Mouse (Mus musculus): Measurements from ENCODE around the gene Fars2.

Gene Fars2

DNA sequence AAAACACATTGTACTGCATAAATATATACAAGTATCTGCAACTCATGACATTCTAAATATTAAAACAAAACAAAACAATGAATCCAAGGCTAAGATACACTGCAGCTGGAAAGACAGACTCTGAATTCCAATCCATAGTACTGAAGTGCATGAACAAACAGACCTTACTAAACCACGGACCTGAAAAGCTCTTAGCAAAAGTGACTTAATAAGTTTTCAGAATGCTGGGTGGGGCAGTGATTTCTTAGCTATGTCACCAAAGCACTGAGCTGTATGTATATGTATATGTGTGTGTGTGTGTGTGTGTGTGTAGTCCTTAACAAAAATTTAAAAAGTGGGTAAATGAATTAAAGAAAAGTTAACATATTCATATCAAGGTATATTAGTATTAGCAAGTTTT lies 511.9 kb downstream of the Fars2 start:
- DNase-seq (ENCODE audit: inconsistent age in 2 of 2, low spot score in 1 of 2), result no peak

DNA sequence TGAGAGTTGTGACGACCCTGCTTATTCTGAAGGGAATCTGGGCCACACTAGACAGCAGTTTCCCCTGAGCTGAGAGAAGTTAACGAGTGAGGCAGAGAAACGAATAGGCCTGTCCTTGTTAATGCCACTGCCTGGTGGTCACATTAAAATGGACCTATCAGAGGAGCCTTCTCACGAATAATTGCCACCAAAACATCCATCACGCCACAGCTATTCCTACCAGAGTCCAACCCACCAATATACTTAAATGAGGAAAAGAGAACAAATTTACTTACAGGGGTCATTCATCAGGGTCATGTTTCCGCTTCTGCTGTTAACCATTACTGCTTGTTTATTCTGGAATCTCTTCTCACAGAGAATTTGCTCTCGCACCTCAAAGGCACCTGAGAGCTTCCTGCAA lies 531.0 kb downstream of the Fars2 start:
- DNase-seq (ENCODE audit: inconsistent age in 2 of 2, low spot score in 1 of 2), result no peak

DNA sequence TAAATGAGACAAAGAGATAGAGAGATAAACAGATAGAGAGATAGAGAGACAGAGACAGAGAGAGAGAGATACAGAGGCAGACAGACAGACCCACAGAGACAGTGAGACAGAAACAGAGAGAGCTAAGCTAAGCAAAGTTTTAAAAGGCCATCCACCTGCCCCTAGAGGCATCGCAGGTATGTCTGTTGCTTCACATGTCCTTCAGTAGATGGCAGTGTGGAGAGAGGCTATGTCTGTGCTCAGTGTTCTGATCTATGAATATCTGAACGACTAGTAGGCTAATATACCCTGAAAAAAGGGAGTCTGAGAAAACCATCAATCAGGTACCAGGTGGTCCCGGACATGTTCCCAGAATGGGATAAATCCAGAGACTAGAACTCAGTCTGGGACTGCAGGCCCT lies 537.0 kb downstream of the Fars2 start:
- DNase-seq (ENCODE audit: inconsistent age in 2 of 2, low spot score in 1 of 2), result peak in 1 of 2 experiments; percentile 41

DNA sequence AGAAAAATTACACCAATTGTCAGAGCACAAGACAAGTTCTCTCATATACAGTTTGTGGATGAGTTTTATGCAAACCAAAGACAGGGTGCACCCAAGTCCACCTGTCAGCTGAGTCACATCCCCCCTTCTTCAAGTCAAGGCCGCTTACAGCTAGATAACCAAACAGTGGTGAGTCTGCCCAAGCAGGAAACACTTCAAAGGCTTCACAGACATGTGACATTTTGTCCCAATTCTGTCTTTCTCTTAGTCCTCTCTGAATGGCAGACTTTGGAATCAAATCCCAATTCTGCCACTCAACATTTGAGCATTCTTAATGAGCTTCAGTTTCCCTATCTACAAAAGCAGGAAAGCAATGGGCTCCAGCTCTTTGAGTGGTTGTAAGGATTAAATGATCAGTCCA lies 562.1 kb downstream of the Fars2 start:
- peak; percentile 37 to 53 for DNase-seq (ENCODE audit: inconsistent age in 2 of 2, low spot score in 1 of 2)

DNA sequence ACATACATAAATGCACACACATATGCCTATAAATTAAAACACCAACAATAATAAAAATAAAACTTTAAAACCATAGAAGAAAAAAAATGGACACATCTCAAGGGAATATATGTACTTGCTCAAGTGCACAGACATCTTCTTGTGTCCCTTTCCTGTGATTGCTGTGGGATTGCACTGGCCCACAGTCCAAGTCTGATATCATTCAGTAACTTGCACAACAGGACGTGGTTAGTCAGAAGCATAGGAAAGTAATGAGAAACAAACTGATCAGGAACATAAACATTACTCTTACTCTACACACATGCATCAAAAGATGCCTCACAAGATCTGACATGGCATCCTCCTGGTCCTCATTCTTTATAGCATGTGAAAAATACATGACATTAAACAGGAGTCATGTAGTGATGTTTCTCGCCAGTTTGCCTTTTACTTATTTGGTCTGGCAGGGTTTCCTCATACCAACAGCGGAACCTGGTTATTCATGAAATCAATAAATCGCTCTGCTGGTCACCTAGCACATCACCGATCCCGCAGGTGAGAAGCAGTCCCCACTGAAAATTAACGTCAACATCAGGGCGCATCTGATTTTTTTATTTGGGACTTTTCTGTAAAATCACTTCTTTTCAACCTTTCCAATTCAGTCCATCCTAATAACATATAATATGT lies 563.6 kb downstream of the Fars2 start:
- DNase-seq (ENCODE audit: inconsistent age in 2 of 2, low spot score in 1 of 2), result no peak

DNA sequence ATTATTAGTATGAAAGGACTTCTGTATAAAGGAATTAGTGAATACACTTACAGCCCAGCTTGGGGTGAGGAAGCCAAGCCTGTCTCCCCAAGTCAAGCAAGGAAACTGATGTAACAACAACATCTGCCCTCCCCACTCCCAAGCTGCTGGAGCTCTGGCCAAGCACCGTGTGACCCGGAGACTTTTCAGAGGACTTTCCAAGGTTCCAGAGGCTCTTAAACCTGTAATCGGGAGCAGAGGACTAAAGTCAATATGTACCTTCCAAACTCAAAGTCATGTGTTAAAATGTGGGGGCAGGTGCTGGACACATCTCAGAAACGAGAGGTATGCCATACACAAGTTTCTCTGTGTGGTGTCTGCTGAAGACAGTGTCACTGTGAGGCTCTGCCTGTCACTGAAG lies 566.4 kb downstream of the Fars2 start:
- no peak for DNase-seq (ENCODE audit: inconsistent age in 2 of 2, low spot score in 1 of 2)

DNA sequence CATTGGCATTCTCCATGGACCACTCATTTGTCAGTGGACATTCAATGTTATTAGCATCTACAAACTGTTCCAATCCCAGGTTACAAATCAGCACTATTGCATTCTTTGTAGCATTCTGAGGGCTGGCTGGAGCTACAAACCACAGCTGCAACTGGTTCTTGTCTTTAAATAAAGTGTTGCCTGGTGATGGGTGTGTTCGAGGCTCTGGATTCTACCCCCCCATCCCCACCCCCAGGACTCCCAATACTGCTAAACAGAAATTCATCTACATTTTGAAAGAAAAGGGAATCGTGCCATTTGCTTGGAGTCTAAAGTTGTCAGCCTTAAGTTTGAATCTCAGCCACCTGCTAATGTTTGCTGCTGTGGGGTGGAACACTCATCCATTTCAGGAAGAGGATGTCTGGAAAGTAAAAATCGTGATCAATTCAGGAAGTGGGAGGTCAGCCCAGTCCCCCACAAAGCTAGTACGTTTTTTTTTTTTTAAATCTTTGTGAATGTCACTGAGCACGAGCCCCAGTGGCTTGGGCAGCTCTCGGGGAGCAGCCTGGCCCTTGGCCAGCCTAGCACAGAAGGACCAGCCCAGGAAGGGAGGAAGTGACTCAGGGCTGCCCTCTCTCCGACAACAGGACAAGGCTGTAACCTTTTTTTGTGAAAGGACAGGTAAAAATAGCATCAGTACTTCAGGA lies 578.4 kb downstream of the Fars2 start:
- DNase-seq (ENCODE audit: inconsistent age in 2 of 2, low spot score in 1 of 2), result peak; percentile 84 to 90

DNA sequence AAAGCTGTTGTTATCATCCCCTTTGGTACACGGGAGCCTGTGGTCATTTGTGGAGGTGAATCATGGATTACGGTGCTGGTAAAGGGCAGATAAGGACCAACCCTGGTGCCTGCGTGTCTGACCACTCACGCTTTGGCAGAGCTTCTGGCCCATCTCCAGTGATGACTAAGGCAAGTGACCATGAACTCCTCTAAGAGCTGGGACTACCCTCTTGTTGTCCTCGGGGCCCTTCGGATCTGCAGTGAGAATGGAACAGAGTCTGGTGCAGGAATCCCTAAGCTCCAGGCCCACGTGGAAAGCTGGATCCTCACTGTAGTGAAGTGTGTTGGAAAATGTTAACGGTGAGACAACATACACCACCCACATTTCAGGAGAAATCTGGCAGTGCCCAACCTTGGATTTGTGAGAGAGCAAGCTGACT lies 579.1 kb downstream of the Fars2 start:
- peak; percentile 94 to 98 for DNase-seq (ENCODE audit: inconsistent age in 2 of 2, low spot score in 1 of 2)

DNA sequence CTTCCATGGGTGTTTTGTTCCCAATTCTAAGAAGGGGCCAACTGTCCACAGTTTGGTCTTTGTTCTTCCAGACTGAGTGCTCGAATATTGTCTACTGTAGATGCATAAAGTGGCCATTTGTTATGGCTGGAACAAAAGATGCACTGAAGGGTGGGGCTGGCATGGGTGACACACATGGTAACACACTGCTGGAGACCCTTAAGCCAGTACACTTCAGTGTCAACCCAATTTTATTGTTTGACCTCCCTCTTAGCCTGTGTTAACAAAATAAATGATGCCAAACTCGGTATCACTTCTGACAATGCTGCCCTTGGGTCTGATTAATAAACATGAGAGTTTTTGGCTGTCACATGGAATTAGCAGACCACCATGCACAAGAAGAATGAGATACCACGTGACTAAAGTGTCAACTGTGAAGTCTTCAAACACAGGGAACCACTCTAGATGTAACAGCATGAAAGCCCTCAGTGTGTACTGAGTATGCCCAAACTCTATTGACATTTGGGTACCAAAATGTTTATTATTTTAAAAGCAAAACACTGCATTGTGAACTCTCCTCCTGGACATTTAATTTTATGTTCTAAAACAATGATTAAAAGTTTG lies 590.0 kb downstream of the Fars2 start:
- DNase-seq (ENCODE audit: inconsistent age in 2 of 2, low spot score in 1 of 2), result no peak

DNA sequence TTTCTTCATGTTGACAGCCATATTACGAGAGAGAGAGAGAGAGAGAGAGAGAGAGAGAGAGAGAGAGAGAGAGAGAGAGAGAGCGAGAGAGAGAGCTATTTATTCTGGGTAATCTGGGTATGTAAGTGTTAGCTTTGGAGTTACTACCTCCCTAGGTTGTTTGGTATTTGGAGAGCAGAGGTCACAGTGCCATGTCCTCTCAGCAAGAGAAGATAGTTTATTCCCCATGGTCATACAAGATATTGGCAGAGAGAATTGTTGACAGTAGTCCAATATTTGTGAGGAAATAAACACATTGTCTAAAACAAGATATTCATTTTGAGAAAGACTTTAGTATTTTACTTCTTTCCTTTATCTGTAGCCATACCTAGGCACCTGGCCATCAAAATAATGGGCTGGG lies 596.9 kb downstream of the Fars2 start:
- no peak for DNase-seq (ENCODE audit: inconsistent age in 2 of 2, low spot score in 1 of 2)

DNA sequence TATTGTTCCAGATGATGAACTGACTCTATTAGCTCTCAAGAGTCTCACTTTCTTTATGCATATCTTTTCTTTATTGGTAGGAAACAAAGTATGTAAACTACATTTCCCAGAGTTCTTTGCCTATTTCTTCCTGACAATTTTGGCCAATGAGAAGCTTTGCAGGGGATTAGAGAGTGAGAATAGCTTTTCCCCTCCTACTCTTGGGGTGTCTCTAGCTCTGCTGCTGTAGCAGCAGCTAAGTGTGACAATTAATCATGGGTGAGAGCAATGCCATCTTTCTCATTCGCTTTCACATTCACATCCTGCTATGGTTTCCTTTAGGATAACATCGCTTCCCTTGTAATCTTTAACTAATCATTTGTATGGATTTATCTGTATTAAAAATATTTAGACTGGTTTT lies 599.5 kb downstream of the Fars2 start:
- no peak for DNase-seq (ENCODE audit: inconsistent age in 2 of 2, low spot score in 1 of 2)

DNA sequence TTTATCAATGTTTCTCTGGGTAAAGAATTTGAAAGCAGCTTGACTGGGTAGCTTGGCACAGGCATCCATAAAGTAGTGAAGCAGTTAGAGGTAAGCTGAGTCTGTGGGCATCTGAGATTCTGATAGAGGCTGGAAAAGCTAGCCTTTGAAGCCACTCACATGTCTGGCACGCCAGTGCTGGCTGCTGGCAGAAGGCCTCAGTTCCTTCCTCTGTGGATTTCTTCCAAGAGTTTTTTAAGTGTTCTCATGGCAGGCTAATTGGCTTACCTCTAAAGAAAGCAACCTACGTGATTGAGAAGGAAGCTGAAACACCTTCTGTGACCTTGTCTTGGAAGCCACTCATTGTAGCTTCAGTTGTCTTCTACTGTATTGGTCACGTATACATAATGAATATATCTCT lies 600.2 kb downstream of the Fars2 start:
- DNase-seq (ENCODE audit: inconsistent age in 2 of 2, low spot score in 1 of 2), result peak in 1 of 2 experiments; percentile 33

DNA sequence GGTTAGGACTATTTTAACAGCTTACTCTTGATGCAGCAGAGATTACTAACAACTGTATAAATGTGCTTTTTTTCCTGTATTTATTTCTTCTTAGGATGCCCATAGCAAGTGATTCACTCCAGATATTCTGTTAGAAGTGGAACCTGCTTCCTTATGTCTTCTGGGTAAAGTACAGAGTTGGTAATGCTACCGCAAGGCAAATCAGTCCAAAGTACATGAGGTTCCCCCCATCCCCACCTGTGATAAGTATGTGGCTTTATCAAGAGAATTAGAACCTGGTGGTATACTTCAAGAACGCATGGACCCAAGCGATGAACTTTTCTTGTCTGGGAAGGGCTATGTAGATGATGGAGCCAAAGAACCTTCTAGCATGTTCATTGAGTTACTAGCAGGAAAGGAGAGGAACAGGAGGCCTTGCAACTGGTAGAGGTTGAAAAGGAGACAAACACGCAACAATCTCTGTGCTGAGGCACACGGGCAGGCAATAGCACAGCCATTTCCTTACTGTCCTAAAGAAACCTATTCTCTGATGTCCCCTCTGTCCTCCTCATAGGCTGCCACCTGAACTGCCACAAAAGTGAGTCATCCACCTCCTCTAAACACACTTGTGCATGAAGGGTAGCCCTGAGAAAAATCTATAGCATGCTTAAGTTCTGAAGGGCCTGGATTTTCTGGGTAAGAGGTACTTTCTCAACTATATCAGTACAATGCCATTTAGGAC lies 603.2 kb downstream of the Fars2 start:
- DNase-seq (ENCODE audit: inconsistent age in 2 of 2, low spot score in 1 of 2), result no peak

DNA sequence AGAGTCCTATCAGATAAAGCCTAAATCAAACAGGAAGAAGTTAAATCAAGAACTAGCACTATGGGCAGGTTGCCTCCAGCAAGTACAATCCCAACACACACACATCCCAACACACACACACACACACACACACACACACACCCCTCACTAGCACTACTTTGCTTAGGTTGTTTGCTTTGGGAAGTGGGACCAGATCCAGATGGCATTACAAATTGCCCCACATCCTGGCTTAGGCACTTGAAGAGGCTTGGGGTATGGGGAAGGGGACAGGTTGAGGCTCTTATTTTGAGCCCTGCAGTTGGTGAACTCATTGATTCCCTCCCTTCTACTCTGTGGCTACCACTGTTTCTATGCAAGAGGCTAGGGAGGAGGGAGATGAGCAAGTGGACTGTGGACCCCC lies 605.1 kb downstream of the Fars2 start:
- no peak for DNase-seq (ENCODE audit: inconsistent age in 2 of 2, low spot score in 1 of 2)

DNA sequence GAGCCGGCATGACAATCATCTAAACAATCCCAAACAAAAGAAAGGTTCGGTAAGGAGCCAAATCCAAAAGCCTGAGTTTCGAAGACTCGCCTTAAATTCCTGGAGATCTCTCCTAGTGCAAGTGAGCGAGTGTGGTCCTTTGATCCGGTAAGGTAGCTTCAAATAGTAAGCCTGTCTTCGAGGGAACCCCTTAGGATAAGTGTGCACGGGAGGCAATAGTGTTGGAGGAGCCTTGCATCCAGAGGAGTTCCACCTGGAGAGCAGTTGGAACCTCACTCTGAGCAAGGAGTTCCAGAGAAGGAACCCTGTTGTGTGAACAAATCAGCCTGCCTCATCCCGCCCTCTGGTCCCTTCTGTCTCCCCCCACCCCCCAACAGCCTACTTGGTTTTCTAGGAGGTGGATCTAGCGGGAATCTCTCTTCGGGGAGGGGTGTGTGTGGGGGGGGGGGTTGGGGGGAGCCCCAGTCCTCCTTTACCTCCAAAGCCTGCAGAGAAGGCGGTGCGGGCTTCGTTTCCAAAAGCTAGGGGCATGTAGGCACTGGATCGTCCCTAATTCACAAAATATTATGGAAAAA lies 606.6 kb downstream of the Fars2 start:
- DNase-seq (ENCODE audit: inconsistent age in 2 of 2, low spot score in 1 of 2), result peak in 1 of 2 experiments; percentile 30

DNA sequence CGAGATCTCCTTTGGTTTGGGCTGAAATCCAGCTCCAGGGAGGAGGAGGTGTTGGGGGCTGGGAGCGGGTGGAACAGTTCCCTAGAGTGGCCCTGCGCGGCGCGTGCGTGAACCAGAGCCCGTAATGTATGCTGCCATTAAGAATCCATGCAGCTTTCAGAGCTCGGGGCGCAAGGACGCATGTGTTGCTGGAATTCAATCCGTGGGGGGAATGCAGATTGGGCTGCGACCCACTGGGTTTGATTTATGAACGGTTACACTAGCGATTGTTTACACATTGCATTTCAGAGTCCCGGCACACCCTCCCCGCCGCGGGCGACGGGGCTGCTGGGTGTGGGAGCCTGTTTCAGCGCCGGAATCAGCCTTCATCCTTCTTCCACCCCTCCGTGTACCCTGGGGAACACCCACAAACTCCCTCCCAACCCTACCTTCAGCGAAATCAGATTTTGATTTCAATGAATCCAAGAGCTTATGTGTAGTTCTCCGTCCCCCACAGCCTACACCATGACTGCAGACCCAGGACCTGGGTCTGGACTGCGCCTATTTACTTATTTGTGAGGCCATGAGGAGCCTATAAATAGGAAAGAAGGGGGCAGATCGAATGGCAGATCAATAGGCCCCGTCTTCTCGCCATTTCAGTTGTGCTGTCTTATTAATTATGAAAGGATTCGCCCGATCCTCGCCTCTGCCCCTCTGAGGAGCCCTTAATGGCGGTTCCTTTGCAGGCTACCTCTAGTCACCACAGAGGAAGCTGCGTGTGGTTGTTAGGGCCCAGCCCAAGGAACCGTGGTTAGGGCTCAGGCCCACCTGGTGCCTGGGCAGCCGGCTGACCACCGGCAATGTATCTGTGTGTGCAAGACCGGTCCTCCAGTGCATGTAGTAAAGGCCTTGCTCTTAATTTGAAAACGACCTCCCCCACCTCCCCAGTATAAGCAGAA lies 607.6 kb downstream of the Fars2 start:
- DNase-seq (ENCODE audit: inconsistent age in 2 of 2, low spot score in 1 of 2), result peak in 1 of 2 experiments; percentile 62

DNA sequence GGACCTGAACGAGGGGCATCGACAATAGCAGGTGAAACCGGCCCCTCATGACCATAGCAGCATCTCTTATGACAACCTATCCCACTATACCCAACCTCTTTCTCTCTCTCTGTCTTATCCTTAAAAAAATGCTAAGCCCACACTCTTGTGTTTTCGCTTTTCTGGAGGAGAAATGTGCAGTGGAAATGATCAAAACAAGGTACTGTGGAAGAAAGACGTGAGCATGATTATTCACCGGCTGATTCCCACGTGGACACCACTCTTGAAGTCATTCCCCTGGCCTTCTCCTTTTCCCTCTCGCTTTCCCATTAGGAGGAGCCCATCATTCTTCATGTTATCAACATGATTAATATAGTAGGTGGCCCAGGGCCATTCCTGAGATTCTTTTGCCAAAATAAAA lies 608.7 kb downstream of the Fars2 start:
- peak in 1 of 2 experiments; percentile 49 for DNase-seq (ENCODE audit: inconsistent age in 2 of 2, low spot score in 1 of 2)

DNA sequence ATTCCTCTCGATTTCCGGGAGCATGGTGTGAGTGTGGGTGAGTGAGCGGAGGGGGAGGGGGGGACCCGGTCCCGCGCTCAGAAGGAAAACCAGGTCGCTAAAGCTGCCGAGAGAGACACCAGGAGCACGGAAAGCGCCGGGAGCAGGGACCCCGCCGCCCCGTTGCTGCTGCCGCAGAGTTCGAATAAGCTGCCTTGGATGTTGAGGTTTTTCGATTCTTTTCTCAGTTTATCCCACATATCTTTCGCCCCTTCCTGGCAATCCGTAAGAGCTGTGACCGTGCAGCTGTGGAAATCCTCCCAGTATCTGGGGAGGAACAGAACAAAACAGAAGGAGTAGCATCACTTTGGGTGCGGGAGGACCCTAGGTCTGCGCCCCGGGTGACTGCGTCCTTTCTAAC lies 609.3 kb downstream of the Fars2 start:
- no peak for DNase-seq (ENCODE audit: inconsistent age in 2 of 2, low spot score in 1 of 2)

DNA sequence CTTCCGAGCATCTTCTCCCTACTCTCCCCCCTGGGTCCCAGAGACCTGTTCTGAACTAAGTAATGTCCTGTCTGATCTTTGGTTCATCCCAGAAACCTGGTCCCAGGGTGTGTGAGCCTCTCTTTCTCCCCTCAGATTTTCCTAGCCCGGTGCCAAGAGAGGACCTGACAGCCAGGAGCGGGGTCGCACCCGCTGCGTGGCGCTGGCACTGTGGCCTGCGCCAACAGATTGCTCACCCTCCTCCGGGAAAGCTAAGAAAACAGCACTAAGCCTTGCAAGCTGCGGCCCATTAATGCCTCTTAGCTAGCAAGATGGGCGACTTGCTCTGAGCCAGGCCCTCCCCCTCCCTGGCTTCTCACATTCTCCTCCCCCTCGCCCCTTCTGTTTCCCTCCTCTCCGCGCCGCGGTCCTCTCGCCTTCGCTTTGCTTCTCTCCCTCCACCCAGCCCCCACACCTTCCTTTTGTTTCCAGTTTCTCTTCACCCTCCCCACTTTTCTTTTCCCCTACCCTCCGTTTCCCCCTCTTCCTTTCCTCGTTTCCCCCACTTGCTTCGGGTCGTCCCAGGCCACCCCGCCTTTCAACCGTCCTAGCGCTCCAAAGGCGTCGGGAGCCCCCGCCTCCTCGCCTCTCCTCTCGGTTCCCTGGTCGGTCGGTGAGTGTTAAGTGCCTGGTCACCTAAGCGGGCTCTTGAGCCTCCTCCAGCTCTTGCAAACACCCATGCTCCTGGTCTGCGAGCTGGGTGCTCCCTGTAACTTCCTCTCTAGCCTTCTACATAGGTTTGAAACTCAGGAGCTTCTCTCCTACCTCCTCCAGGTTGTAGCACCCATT lies 610.0 kb downstream of the Fars2 start:
- DNase-seq (ENCODE audit: inconsistent age in 2 of 2, low spot score in 1 of 2), result peak in 1 of 2 experiments; percentile 54

Measured in adrenal gland, adult (tissue).